Mouse (Mus musculus) embryonic facial prominence, embryonic 11.5 days (tissue): ENCODE measurements at regions not wholly inside any gene's neighbourhood (a gene's known extent, or its start where the extent isn't known, plus 50 kb on each side); places are given as distances from the start of the nearest gene placed in this dataset.

ENCODE experiments used
- ATAC-seq: fragments of 200-750 bp; cut with Nextera tagmentation; replicated peaks from 2 replicates; pipeline ENCODE4 v1.8.0; 2017; ENCODE audit warnings: low read depth; ENCODE audit not compliant: insufficient number of reproducible peaks, low FRiP score, low TSS enrichment
- DNase-seq: peaks from one replicate; pipeline ENCODE4 v3.0.0-alpha.2; 2015; ENCODE audit warnings: low spot score
- H3K27ac ChIP-seq: fragments of 300-500 bp; sonication (generic); replicated peaks from 2 replicates; pipeline ENCODE4 v1.5.1; 2014; ENCODE audit warnings: mild to moderate bottlenecking, low read depth, low read length, control low read depth
- H3K27me3 ChIP-seq: fragments of 300-500 bp; sonication (generic); 2 replicates; pipeline ENCODE4 v1.6.1; 2014; ENCODE audit warnings: mild to moderate bottlenecking, low read length, moderate library complexity, mixed read lengths; ENCODE audit not compliant: control insufficient read depth, insufficient read depth
- H3K36me3 ChIP-seq: fragments of 300-500 bp; sonication (generic); replicated peaks from 2 replicates; pipeline ENCODE4 v1.6.1; 2014; ENCODE audit warnings: low read depth, mild to moderate bottlenecking, low read length, moderate library complexity, mixed read lengths; ENCODE audit not compliant: control insufficient read depth, insufficient read depth
- H3K4me1 ChIP-seq: fragments of 300-500 bp; sonication (generic); 2 replicates; pipeline ENCODE4 v1.6.1; 2014; ENCODE audit warnings: low read length, mixed read lengths; ENCODE audit not compliant: control insufficient read depth, insufficient read depth
- H3K4me2 ChIP-seq: fragments of 300-500 bp; sonication (generic); 2 replicates; pipeline ENCODE4 v1.6.1; 2014; ENCODE audit warnings: low read depth, mild to moderate bottlenecking, control low read depth, low read length, moderate library complexity
- H3K4me3 ChIP-seq: fragments of 300-500 bp; sonication (generic); 2 replicates; pipeline ENCODE4 v1.5.1; 2014; ENCODE audit warnings: low read depth, low read length, control low read depth
- H3K9ac ChIP-seq: fragments of 300-500 bp; sonication (generic); replicated peaks from 2 replicates; pipeline ENCODE4 v1.6.1; 2014; ENCODE audit warnings: mild to moderate bottlenecking, control low read depth, low read length
- H3K9me3 ChIP-seq: fragments of 300-500 bp; sonication (generic); replicated peaks from 2 replicates; pipeline ENCODE4 v1.6.1; 2016; ENCODE audit warnings: mild to moderate bottlenecking, low read length, inconsistent platforms, mixed read lengths; ENCODE audit not compliant: control insufficient read depth
- WGBS: fragments of 180-500 bp; shearing (Covaris S2); extraction: QIAGEN DNeasy Blood & Tissue Kit; methylation state at CpG from one replicate; pipeline ENCODE4 v1.1.7; 2014; 5-methylcytosine and 5-hydroxymethylcytosine counted together

DNA sequence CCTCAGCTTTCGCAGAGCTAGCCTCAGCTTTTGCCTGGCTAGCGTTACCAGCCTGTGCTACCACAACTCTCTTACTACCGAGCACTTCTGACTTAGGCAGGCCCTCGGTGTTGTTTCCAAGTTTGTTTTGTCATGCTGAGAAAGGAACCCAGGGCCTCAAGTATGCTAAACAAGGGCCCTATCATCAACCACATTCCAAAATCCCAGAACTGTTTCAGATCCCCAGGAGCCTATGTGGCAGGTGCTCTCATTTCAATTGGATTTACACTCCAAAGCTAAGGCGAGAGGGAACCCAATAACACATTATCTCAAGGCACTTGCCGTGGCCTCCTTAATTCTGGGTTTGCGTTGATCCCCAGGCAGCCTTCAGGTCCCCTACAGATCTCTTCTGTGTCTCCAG lies 50.8 kb upstream of the Pja1 start:
- Histone ChIP-seq H3K9me3 (no peaks in the 10 kb centered on the region), H3K4me3 (no peak overlapping the region), H3K4me2 (no peak overlapping the region), H3K4me1 (no peaks in the 10 kb centered on the region), H3K27ac (no peak overlapping the region), H3K9ac (no peak overlapping the region), H3K27me3 (peaks cover 4% of the 10 kb centered on the region; the same call in 1 of the 2 replicates), H3K36me3 (no peaks in the 10 kb centered on the region)
- WGBS, result 36% methylated on average over 7 of the region's 7 CpGs
- DNase-seq, result no peak
- no peak for ATAC-seq
